Mouse (Mus musculus) CH12.LX (cell line): ENCODE data around the gene Utp20. TPM values are rescaled to one million over a fixed set of nuclear protein-coding genes. Genes with fewer than 3 reads are reported as not detected.

Experiments used
- DNase-seq: peaks from one replicate; pipeline ENCODE4 v3.0.0-alpha.2; 2013; ENCODE audit errors: extremely low read depth
- H3K27ac ChIP-seq: 2 replicates; pipeline ENCODE4 v1.5.1; 2012; ENCODE audit warnings: low read depth, mild to moderate bottlenecking, control low read depth, moderate library complexity; ENCODE audit not compliant: insufficient read depth
- H3K27me3 ChIP-seq: replicated peaks from 2 replicates; pipeline ENCODE3; 2012; ENCODE audit warnings: inconsistent platforms
- H3K36me3 ChIP-seq, 2 experiments: replicated peaks in 1 of 2; 2 replicates each; pipeline versions ENCODE3 to v1.6.1; 2012; ENCODE audit warnings: inconsistent platforms in 1 of 2, low read length in 1 of 2, mild to moderate bottlenecking in 1 of 2, mixed read lengths in 1 of 2, moderate library complexity in 1 of 2; ENCODE audit not compliant: control insufficient read depth in 1 of 2, insufficient read depth in 1 of 2
- H3K4me1 ChIP-seq, 2 experiments: 2 replicates each; pipeline ENCODE4 v1.6.1; 2012; ENCODE audit warnings: inconsistent platforms in 1 of 2, moderate library complexity in 1 of 2; ENCODE audit not compliant: insufficient read depth in 2 of 2, control insufficient read depth in 1 of 2
- H3K4me2 ChIP-seq: 2 replicates; pipeline ENCODE4 v1.6.1; 2012; ENCODE audit warnings: low read depth, mild to moderate bottlenecking, control low read depth; ENCODE audit not compliant: poor library complexity, insufficient read depth, severe bottlenecking
- H3K4me3 ChIP-seq, 3 experiments: fragments of 150-350 bp in 1 of 3; sonication (generic) in 1 of 3; replicated peaks in 1 of 3; 2 replicates each; pipeline versions ENCODE3 to v1.5.1; 2011 to 2012; ENCODE audit warnings: low read depth in 2 of 3, low read length in 2 of 3, mild to moderate bottlenecking in 2 of 3, moderate library complexity in 2 of 3, control low read depth in 1 of 3, improper control_type of control experiment in 1 of 3, inconsistent platforms in 1 of 3, mixed read lengths in 1 of 3; ENCODE audit not compliant: poor library complexity in 1 of 3
- H3K79me2 ChIP-seq: replicated peaks from 2 replicates; pipeline ENCODE4 v1.6.1; 2012; ENCODE audit warnings: mild to moderate bottlenecking, moderate library complexity; ENCODE audit not compliant: control insufficient read depth, poor library complexity, insufficient read depth, severe bottlenecking; ENCODE audit errors: extremely low read depth
- H3K9ac ChIP-seq: 2 replicates; pipeline ENCODE4 v1.6.1; 2012; ENCODE audit warnings: low read depth, mild to moderate bottlenecking, control low read depth, moderate library complexity; ENCODE audit not compliant: insufficient read depth
- H3K9me3 ChIP-seq: replicated peaks from 2 replicates; pipeline ENCODE3; 2012; ENCODE audit warnings: low read length, inconsistent platforms, mixed read lengths
- BHLHE40 ChIP-seq: IDR thresholded peaks from 2 replicates; pipeline ENCODE4 v1.6.1; 2011; ENCODE audit warnings: mild to moderate bottlenecking, low read depth, low read length, improper control_type of control experiment
- CHD2 ChIP-seq: IDR thresholded peaks from 2 replicates; pipeline ENCODE4 v1.6.1; 2011; ENCODE audit warnings: low read length, improper control_type of control experiment
- CTCF ChIP-seq, 2 experiments: IDR thresholded peaks in 1 of 2; conservative IDR thresholded peaks in 1 of 2; 2 replicates each; pipeline ENCODE4 v1.5.1; 2011 to 2012; ENCODE audit warnings: low read depth in 2 of 2, low read length in 2 of 2, improper control_type of control experiment in 1 of 2, inconsistent platforms in 1 of 2, mild to moderate bottlenecking in 1 of 2, moderate library complexity in 1 of 2
- E2F4 ChIP-seq: IDR thresholded peaks from 2 replicates; pipeline ENCODE4 v1.6.1; 2011; ENCODE audit warnings: low read depth, low read length, improper control_type of control experiment; ENCODE audit not compliant: insufficient replicate concordance
- EP300 ChIP-seq: IDR thresholded peaks from 2 replicates; pipeline ENCODE4 v1.6.1; 2011; ENCODE audit warnings: low read length, improper control_type of control experiment
- JUN ChIP-seq: IDR thresholded peaks from 2 replicates; pipeline ENCODE4 v1.6.1; 2011; ENCODE audit warnings: low read depth, mild to moderate bottlenecking, low read length, improper control_type of control experiment, moderate library complexity; ENCODE audit not compliant: insufficient read depth
- JUND ChIP-seq: conservative IDR thresholded peaks from 2 replicates; pipeline ENCODE4 v1.6.1; 2011; ENCODE audit warnings: low read depth, low read length, improper control_type of control experiment
- KAT2A ChIP-seq: IDR thresholded peaks from 2 replicates; pipeline ENCODE4 v1.6.1; 2012; ENCODE audit warnings: low read length, improper control_type of control experiment, inconsistent platforms; ENCODE audit not compliant: insufficient replicate concordance
- MAFK ChIP-seq: IDR thresholded peaks from 2 replicates; pipeline ENCODE4 v1.6.1; 2011; ENCODE audit warnings: low read length, improper control_type of control experiment; ENCODE audit not compliant: insufficient replicate concordance
- MAZ ChIP-seq: IDR thresholded peaks from 2 replicates; pipeline ENCODE4 v1.6.1; 2012; ENCODE audit warnings: low read depth, mild to moderate bottlenecking, inconsistent platforms, low read length, improper control_type of control experiment, moderate library complexity
- MEF2A ChIP-seq: IDR thresholded peaks from 2 replicates; pipeline ENCODE4 v1.6.1; 2014; ENCODE audit warnings: low read depth, mild to moderate bottlenecking, inconsistent platforms, low read length, improper control_type of control experiment, borderline replicate concordance
- MXI1 ChIP-seq: IDR thresholded peaks from 2 replicates; pipeline ENCODE4 v1.6.1; 2011; ENCODE audit warnings: mild to moderate bottlenecking, low read depth, low read length, improper control_type of control experiment
- MYC ChIP-seq: IDR thresholded peaks from 2 replicates; pipeline ENCODE4 v1.6.1; 2011; ENCODE audit warnings: low read depth, mild to moderate bottlenecking, improper control_type of control experiment, low read length
- NRF1 ChIP-seq: IDR thresholded peaks from 2 replicates; pipeline ENCODE4 v1.6.1; 2014; ENCODE audit warnings: low read depth, mild to moderate bottlenecking, inconsistent platforms, low read length, improper control_type of control experiment, moderate library complexity
- POLR2A ChIP-seq: IDR thresholded peaks from 2 replicates; pipeline ENCODE4 v1.6.1; 2011; ENCODE audit warnings: low read depth, mild to moderate bottlenecking, improper control_type of control experiment, low read length
- POLR2AphosphoS2 ChIP-seq: IDR thresholded peaks from 2 replicates; pipeline ENCODE4 v1.6.1; 2011; ENCODE audit warnings: low read depth, low read length, improper control_type of control experiment
- RAD21 ChIP-seq: IDR thresholded peaks from 2 replicates; pipeline ENCODE4 v1.6.1; 2011; ENCODE audit warnings: low read depth, mild to moderate bottlenecking, low read length, improper control_type of control experiment, moderate library complexity
- SIN3A ChIP-seq: IDR thresholded peaks from 2 replicates; pipeline ENCODE4 v1.6.1; 2012; ENCODE audit warnings: low read length, improper control_type of control experiment, inconsistent platforms
- UBTF ChIP-seq: IDR thresholded peaks from 2 replicates; pipeline ENCODE4 v1.6.1; 2012; ENCODE audit warnings: low read depth, mild to moderate bottlenecking, inconsistent platforms, low read length, improper control_type of control experiment, moderate library complexity
- USF1 ChIP-seq: IDR thresholded peaks from 2 replicates; pipeline ENCODE4 v1.6.1; 2014; ENCODE audit warnings: low read depth, mild to moderate bottlenecking, inconsistent platforms, low read length, improper control_type of control experiment
- USF2 ChIP-seq: conservative IDR thresholded peaks from 2 replicates; pipeline ENCODE4 v1.6.1; 2011; ENCODE audit warnings: low read depth, low read length, improper control_type of control experiment
- ZC3H11A ChIP-seq: IDR thresholded peaks from 2 replicates; pipeline ENCODE4 v1.6.1; 2012; ENCODE audit warnings: low read depth, mild to moderate bottlenecking, inconsistent platforms, low read length, improper control_type of control experiment
- ZKSCAN1 ChIP-seq: IDR thresholded peaks from 2 replicates; pipeline ENCODE4 v1.6.1; 2012; ENCODE audit warnings: low read depth, inconsistent platforms, low read length, improper control_type of control experiment, borderline replicate concordance
- ZMIZ1 ChIP-seq: IDR thresholded peaks from 2 replicates; pipeline ENCODE4 v1.6.1; 2012; ENCODE audit warnings: low read depth, mild to moderate bottlenecking, inconsistent platforms, low read length, improper control_type of control experiment
- ZNF384 ChIP-seq: IDR thresholded peaks from 2 replicates; pipeline ENCODE4 v1.6.1; 2012; ENCODE audit warnings: low read depth, low read length, improper control_type of control experiment, inconsistent platforms
- dilution Hi-C: fragments of 300-500 bp; cut with MboI; formaldehyde crosslinking; loops from 2 replicates; pipeline ENCODE4 v1.14.3; 2020; ENCODE audit warnings: low sequenced_read_pairs; ENCODE audit not compliant: extremely low pct_unique_long_range_greater_than_20kb, extremely low pct_ligation_motif_present
- in situ Hi-C: fragments of 300-500 bp; cut with MboI; formaldehyde crosslinking; loops from 3 replicates; pipeline ENCODE4 v1.14.3; 2019; ENCODE audit warnings: low sequenced_read_pairs, low pct_ligation_motif_present, low pct_unique_long_range_greater_than_20kb, mixed read lengths
- polyA plus RNA-seq: library from polyadenylated mRNA; unstranded; fragments of >175 nt; gene quantifications from 2 replicates; pipeline ENCODE4 v1.2.1, GENCODE M21; 2012; ENCODE audit warnings: low read depth; ENCODE audit not compliant: insufficient read length
- total RNA-seq, 2 experiments: library from RNA; depleted of rRNA; stranded (reverse); fragments of 300-350 nt in 1 of 2; fragments of >200 nt in 1 of 2; gene quantifications; 2 replicates each; pipeline ENCODE4 v1.2.3; 2012 to 2014

The Utp20 gene
- total and polyA plus RNA-seq, 3 experiments, result 40.1 to 70.4 (median 43.0) TPM

GRCm38 (mm10) chr10:88716986-88717755 is 109.4 kb downstream of the Utp20 start:
- H3K27ac ChIP-seq, result no peak overlapping the region
- dilution Hi-C loops, result no loop called here
- H3K4me2 ChIP-seq, result no peak overlapping the region
- H3K27me3 ChIP-seq, result no peaks in the 10 kb centered on the region
- in situ Hi-C loops, result no loop called here
- H3K36me3 ChIP-seq, result no peaks in the 10 kb centered on the region
- H3K9ac ChIP-seq, result no peak overlapping the region
- H3K4me1 ChIP-seq, result peaks cover 3 to 21% of the 10 kb centered on the region in 2 experiments; a peak in 3 of 4 replicates
- no peaks in the 10 kb centered on the region for H3K9me3 ChIP-seq
- H3K4me3 ChIP-seq, result no peak overlapping the region
- DNase-seq, result no peak
- no peaks in the 10 kb centered on the region for H3K79me2 ChIP-seq
- TF ChIP-seq E2F4, result no peak
- TF ChIP-seq JUND, result no peak
- TF ChIP-seq NRF1, result no peak
- TF ChIP-seq MYC, result no peak
- no peak for TF ChIP-seq ZMIZ1
- no peak for TF ChIP-seq ZC3H11A
- TF ChIP-seq CHD2, result no peak; the same call in 1 of the 2 replicates
- TF ChIP-seq UBTF, result no peak
- TF ChIP-seq USF2, result no peak
- no peak for TF ChIP-seq EP300
- TF ChIP-seq MEF2A, result no peak
- TF ChIP-seq CTCF (conservative IDR thresholded peaks at IDR 0.05 in 1 of 2, IDR thresholded peaks at IDR 0.05 in 1 of 2; ENCODE audit: low read depth in 2 of 2, low read length in 2 of 2), result no peak
- TF ChIP-seq POLR2A, result no peak
- no peak for TF ChIP-seq MXI1
- no peak for TF ChIP-seq MAZ
- no peak for TF ChIP-seq POLR2AphosphoS2
- TF ChIP-seq RAD21, result no peak
- no peak for TF ChIP-seq USF1
- no peak for TF ChIP-seq KAT2A
- no peak for TF ChIP-seq SIN3A

GRCm38 (mm10) chr10:88715621-88716020 is 111.0 kb downstream of the Utp20 start:
- Histone ChIP-seq H3K4me2 (no peak overlapping the region), H3K79me2 (no peaks in the 10 kb centered on the region), H3K9ac (no peak overlapping the region), H3K4me3 (no peak overlapping the region), H3K27ac (no peak overlapping the region), H3K9me3 (no peaks in the 10 kb centered on the region), H3K36me3 (no peaks in the 10 kb centered on the region), H3K4me1 (peaks cover 3 to 27% of the 10 kb centered on the region in 2 experiments; a peak in 3 of 4 replicates), H3K27me3 (no peaks in the 10 kb centered on the region)
- in situ Hi-C loops (no loop called here), dilution Hi-C loops (no loop called here)
- TF ChIP-seq ZNF384 (no peak), BHLHE40 (peak; percentile 74), JUN (no peak), ZKSCAN1 (no peak), MAFK (no peak)
- no peak for DNase-seq
